Mouse (Mus musculus) kidney, postnatal 0 days (tissue): ENCODE results near the gene Gm42906. TPM values are rescaled to one million over a fixed set of nuclear protein-coding genes. Genes with fewer than 3 reads are reported as not detected.
A peak's percentile ranks its signal among the peaks of the same experiment; 100 is the strongest.

Source experiments
- ATAC-seq: fragments of 200-750 bp; cut with Nextera tagmentation; replicated peaks from 2 replicates; pipeline ENCODE4 v1.8.0; 2017; ENCODE audit warnings: low read depth, moderate number of reproducible peaks, moderate TSS enrichment, moderate library complexity; ENCODE audit not compliant: low FRiP score
- DNase-seq: peaks from one replicate; pipeline ENCODE4 v3.0.0-alpha.2; 2016; ENCODE audit warnings: low spot score
- H3K27ac ChIP-seq: fragments of 300-500 bp; sonication (generic); 2 replicates; pipeline ENCODE4 v1.5.1; 2014; ENCODE audit warnings: mild to moderate bottlenecking
- H3K27me3 ChIP-seq: fragments of 300-500 bp; sonication (generic); 2 replicates; pipeline ENCODE4 v1.6.1; 2014; ENCODE audit warnings: low read length, mixed read lengths; ENCODE audit not compliant: insufficient read depth
- H3K36me3 ChIP-seq: fragments of 300-500 bp; sonication (generic); 2 replicates; pipeline ENCODE4 v1.6.1; 2014; ENCODE audit warnings: low read length, mixed read lengths; ENCODE audit not compliant: insufficient read depth
- H3K4me1 ChIP-seq: fragments of 300-500 bp; sonication (generic); replicated peaks from 2 replicates; pipeline ENCODE4 v1.6.1; 2014; ENCODE audit warnings: antibody characterized with exemption, low read length, mixed read lengths; ENCODE audit not compliant: insufficient read depth
- H3K4me2 ChIP-seq: fragments of 300-500 bp; sonication (generic); 2 replicates; pipeline ENCODE4 v1.6.1; 2014; ENCODE audit warnings: mild to moderate bottlenecking, low read length, moderate library complexity, mixed read lengths
- H3K4me3 ChIP-seq: fragments of 300-500 bp; sonication (generic); replicated peaks from 2 replicates; pipeline ENCODE4 v1.5.1; 2014; ENCODE audit warnings: low read depth, low read length
- H3K9ac ChIP-seq: fragments of 300-500 bp; sonication (generic); 2 replicates; pipeline ENCODE4 v1.6.1; 2014; ENCODE audit warnings: low read depth, low read length
- H3K9me3 ChIP-seq: fragments of 300-500 bp; sonication (generic); replicated peaks from 2 replicates; pipeline ENCODE4 v1.6.1; 2016; ENCODE audit warnings: low read length, inconsistent platforms, mixed read lengths
- CTCF ChIP-seq: IDR thresholded peaks from 2 replicates; pipeline ENCODE4 v1.5.1; 2016; ENCODE audit warnings: antibody characterized with exemption, low read depth, mild to moderate bottlenecking, moderate library complexity
- WGBS: fragments of 180-500 bp; shearing (Covaris S2); extraction: QIAGEN DNeasy Blood & Tissue Kit; methylation state at CpG from one replicate; pipeline ENCODE4 v1.1.7; 2014; 5-methylcytosine and 5-hydroxymethylcytosine counted together
- polyA plus RNA-seq: library from polyadenylated mRNA; unstranded; fragments of >200 nt; fragmentation: Nextera tagmentation; extraction: Ambion mirVana; gene quantifications from 2 replicates; pipeline ENCODE4 v1.2.1, GENCODE M21; 2015

Gm42906 gene
- polyA plus RNA-seq, 1 experiment from 2014 or later = not detected

GRCm38 (mm10) chr5:151248671-151249620 is 179.0 kb downstream of the Gm42906 start:
- no peaks in the 10 kb centered on the region for H3K27me3 ChIP-seq
- H3K9ac ChIP-seq = no peak overlapping the region
- 52% methylated on average over 10 of the region's 10 CpGs for WGBS
- H3K4me3 ChIP-seq = no peak overlapping the region
- no peaks in the 10 kb centered on the region for H3K36me3 ChIP-seq
- no peak overlapping the region for H3K27ac ChIP-seq
- no peak for TF ChIP-seq CTCF
- H3K4me2 ChIP-seq = no peak overlapping the region
- H3K4me1 ChIP-seq = 0 out of 2 replicates have a peak, but pooled peaks cover 6% of the 10 kb centered on the region
- H3K9me3 ChIP-seq = no peaks in the 10 kb centered on the region
- ATAC-seq (no peak; the same call in 1 of the 2 replicates), DNase-seq (no peak)

- Histone ChIP-seq H3K27ac (peak overlapping the region; percentile 65), H3K4me3 (no peak overlapping the region), H3K36me3 (no peaks in the 10 kb centered on the region), H3K9ac (no peak overlapping the region), H3K9me3 (no peaks in the 10 kb centered on the region), H3K4me1 (0 out of 2 replicates have a peak, but pooled peaks cover 6% of the 10 kb centered on the region), H3K27me3 (no peaks in the 10 kb centered on the region), H3K4me2 (no peak overlapping the region)
- ATAC-seq (no peak), DNase-seq (no peak)
- WGBS = 68% methylated on average over 2 of the region's 2 CpGs
- TF ChIP-seq CTCF = no peak
Observed at GRCm38 (mm10) chr5:151248084-151248483, 179.9 kb downstream of the Gm42906 start.

- Histone ChIP-seq H3K9me3 (no peaks in the 10 kb centered on the region), H3K27ac (peak overlapping the region; percentile 65), H3K4me2 (peak overlapping the region; percentile 33; the same call in 1 of the 2 replicates), H3K27me3 (no peaks in the 10 kb centered on the region), H3K9ac (no peak overlapping the region), H3K4me3 (no peak overlapping the region), H3K36me3 (no peaks in the 10 kb centered on the region), H3K4me1 (0 out of 2 replicates have a peak, but pooled peaks cover 6% of the 10 kb centered on the region)
- ATAC-seq (peak; percentile 69; the same call in 1 of the 2 replicates), DNase-seq (peak; percentile 90)
- WGBS = 14% methylated on average over 11 of the region's 11 CpGs
- no peak; the same call in 1 of the 2 replicates for TF ChIP-seq CTCF
Observed at GRCm38 (mm10) chr5:151247115-151247875, 180.7 kb downstream of the Gm42906 start.

- DNase-seq = no peak
- no peak for ATAC-seq
- no peak overlapping the region for H3K4me3 ChIP-seq
- H3K27ac ChIP-seq = no peak overlapping the region
- no peaks in the 10 kb centered on the region for H3K27me3 ChIP-seq
- no peaks in the 10 kb centered on the region for H3K9me3 ChIP-seq
- no peak overlapping the region for H3K9ac ChIP-seq
- H3K4me2 ChIP-seq = no peak overlapping the region
- no peak for TF ChIP-seq CTCF
- H3K4me1 ChIP-seq = 0 out of 2 replicates have a peak, but pooled peaks cover 6% of the 10 kb centered on the region
- no peaks in the 10 kb centered on the region for H3K36me3 ChIP-seq
- WGBS = 77% methylated on average over 2 of the region's 2 CpGs
Observed at GRCm38 (mm10) chr5:151246287-151246686, 181.7 kb downstream of the Gm42906 start.

GRCm38 (mm10) chr5:151245571-151245970 is 182.4 kb downstream of the Gm42906 start:
- no peaks in the 10 kb centered on the region for H3K27me3 ChIP-seq
- H3K4me2 ChIP-seq = no peak overlapping the region
- no peak for TF ChIP-seq CTCF
- no peaks in the 10 kb centered on the region for H3K9me3 ChIP-seq
- no peak overlapping the region for H3K4me3 ChIP-seq
- 0 out of 2 replicates have a peak, but pooled peaks cover 6% of the 10 kb centered on the region for H3K4me1 ChIP-seq
- no peaks in the 10 kb centered on the region for H3K36me3 ChIP-seq
- ATAC-seq (no peak), DNase-seq (no peak)
- WGBS = 79% methylated on average over 5 of the region's 5 CpGs
- no peak overlapping the region for H3K27ac ChIP-seq
- no peak overlapping the region for H3K9ac ChIP-seq

- ATAC-seq (no peak), DNase-seq (no peak)
- 78% methylated on average over 9 of the region's 9 CpGs for WGBS
- Histone ChIP-seq H3K27me3 (no peaks in the 10 kb centered on the region), H3K27ac (no peak overlapping the region), H3K4me3 (no peak overlapping the region), H3K36me3 (no peaks in the 10 kb centered on the region), H3K9ac (no peak overlapping the region), H3K4me1 (no peaks in the 10 kb centered on the region), H3K9me3 (no peaks in the 10 kb centered on the region), H3K4me2 (no peak overlapping the region)
- TF ChIP-seq CTCF = no peak
Observed at GRCm38 (mm10) chr5:151238730-151239129, 189.2 kb downstream of the Gm42906 start.
